Mouse (Mus musculus): ENCODE measurements around the gene Dll1. TPM values are rescaled to one million over a fixed set of nuclear protein-coding genes. Genes with fewer than 3 reads are reported as not detected.
A peak's percentile ranks its signal among the peaks of the same experiment; 100 is the strongest.

The Dll1 gene
- total RNA-seq, 1 experiment, result 13.8 TPM

DNA sequence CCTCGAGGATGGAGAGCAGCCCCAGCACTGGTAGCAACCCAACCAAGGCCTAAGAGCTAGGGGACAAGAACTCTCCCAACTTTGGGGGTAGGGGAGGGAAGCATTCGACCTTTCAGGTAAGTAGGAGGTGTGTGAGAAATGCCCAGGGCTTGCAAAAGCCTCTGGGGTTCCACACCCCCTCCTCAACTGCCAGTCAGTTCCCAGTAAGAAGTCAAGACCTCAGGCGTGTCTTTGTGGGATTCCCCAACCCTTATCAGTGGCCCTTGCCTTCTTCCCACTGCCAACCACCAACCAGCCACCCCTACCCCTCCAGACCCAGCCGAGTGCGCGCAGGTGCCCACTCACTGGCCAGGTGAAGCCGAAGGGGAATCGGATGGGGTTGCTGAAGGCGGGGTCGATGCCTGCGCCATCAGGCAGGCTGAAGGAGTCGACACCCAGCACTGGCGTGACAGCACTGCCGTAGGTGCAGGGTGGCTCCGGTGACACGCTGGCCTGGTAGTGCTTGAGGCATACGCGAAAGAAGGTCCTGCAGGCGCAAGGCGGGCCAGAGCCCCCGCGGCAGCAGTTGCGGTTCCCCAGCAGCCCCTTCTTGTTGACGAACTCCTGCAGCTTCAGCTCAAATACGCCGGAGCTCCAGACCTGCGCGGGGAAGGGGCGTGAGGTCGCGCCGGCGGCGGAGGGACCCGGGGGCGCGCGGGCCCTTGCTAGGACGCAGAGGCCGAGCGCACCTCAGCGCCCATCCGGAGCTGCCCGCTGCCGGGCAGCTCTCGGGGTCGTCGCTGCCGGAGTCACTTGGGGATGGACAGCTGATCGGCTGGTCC is 2.1 kb downstream of the Dll1 start:
- Histone ChIP-seq H3K36me3 (ENCODE audit: control insufficient read depth, insufficient read depth, low read length, poor library complexity, severe bottlenecking) (peaks cover 6% of the 10 kb centered on the region; the same call in 1 of the 2 replicates), H3K27ac (ENCODE audit: insufficient read depth, low read depth, low read length, poor library complexity, severe bottlenecking) (no peak overlapping the region), H3K9ac (ENCODE audit: insufficient read depth, low read depth, low read length, poor library complexity, severe bottlenecking) (peak overlapping the region; percentile 39; the same call in 1 of the 2 replicates), H3K9me3 (ENCODE audit: control insufficient read depth, insufficient read depth, low read depth, low read length) (no peaks in the 10 kb centered on the region), H3K4me3 (ENCODE audit: insufficient read depth in 1 of 2, low read depth in 1 of 2, low read length in 2 of 2, poor library complexity in 1 of 2, severe bottlenecking in 1 of 2) (peak overlapping the region; percentile 69 to 83), H3K4me1 (ENCODE audit: control insufficient read depth in 2 of 2, insufficient read depth in 2 of 2, low read length in 2 of 2, poor library complexity in 1 of 2) (peaks cover 2 to 6% of the 10 kb centered on the region in 2 experiments; a peak in 3 of 4 replicates)
- in situ Hi-C loops (cut with MboI; ENCODE audit: low sequenced_read_pairs in 2 of 2, unreplicated experiment in 2 of 2), result no loop called here
- DNase-seq (ENCODE audit: low read depth, low spot score), result no peak
- no peak for TF ChIP-seq HCFC1 (IDR thresholded peaks at IDR 0.05; ENCODE audit: borderline replicate concordance, insufficient read depth, low read length)
- TF ChIP-seq ZC3H11A (IDR thresholded peaks at IDR 0.05; ENCODE audit: borderline replicate concordance, low read depth, low read length), result no peak
- TF ChIP-seq MAFK (IDR thresholded peaks at IDR 0.05; ENCODE audit: insufficient read depth, low read depth, low read length), result no peak
- no peak for TF ChIP-seq CHD2 (IDR thresholded peaks at IDR 0.05; ENCODE audit: low read depth, low read length)
- no peak for TF ChIP-seq ZNF384 (IDR thresholded peaks at IDR 0.05; ENCODE audit: low read depth, low read length)

GRCm38 (mm10) chr17:15372931-15373652 is 3.6 kb downstream of the Dll1 start:
- peak overlapping the region in 1 of 2 experiments; percentile 9; a peak in 1 of 4 replicates for H3K4me3 ChIP-seq (ENCODE audit: insufficient read depth in 1 of 2, low read depth in 1 of 2, low read length in 2 of 2, poor library complexity in 1 of 2, severe bottlenecking in 1 of 2)
- H3K36me3 ChIP-seq (ENCODE audit: control insufficient read depth, insufficient read depth, low read length, poor library complexity, severe bottlenecking), result peaks cover 6% of the 10 kb centered on the region; the same call in 1 of the 2 replicates
- H3K27ac ChIP-seq (ENCODE audit: insufficient read depth, low read depth, low read length, poor library complexity, severe bottlenecking), result no peak overlapping the region
- no peak for DNase-seq (ENCODE audit: low read depth, low spot score)
- TF ChIP-seq ZNF384 (IDR thresholded peaks at IDR 0.05; ENCODE audit: low read depth, low read length) (no peak), ZC3H11A (IDR thresholded peaks at IDR 0.05; ENCODE audit: borderline replicate concordance, low read depth, low read length) (no peak), HCFC1 (IDR thresholded peaks at IDR 0.05; ENCODE audit: borderline replicate concordance, insufficient read depth, low read length) (no peak), MAFK (IDR thresholded peaks at IDR 0.05; ENCODE audit: insufficient read depth, low read depth, low read length) (no peak), CHD2 (IDR thresholded peaks at IDR 0.05; ENCODE audit: low read depth, low read length) (no peak)
- no peak overlapping the region for H3K9ac ChIP-seq (ENCODE audit: insufficient read depth, low read depth, low read length, poor library complexity, severe bottlenecking)
- H3K4me1 ChIP-seq (ENCODE audit: control insufficient read depth in 2 of 2, insufficient read depth in 2 of 2, low read length in 2 of 2, poor library complexity in 1 of 2), result peaks cover 0 to 4% of the 10 kb centered on the region in 2 experiments; a peak in 3 of 4 replicates
- in situ Hi-C loops (cut with MboI; ENCODE audit: low sequenced_read_pairs in 2 of 2, unreplicated experiment in 2 of 2), result no loop called here
- H3K9me3 ChIP-seq (ENCODE audit: control insufficient read depth, insufficient read depth, low read depth, low read length), result no peaks in the 10 kb centered on the region

DNA sequence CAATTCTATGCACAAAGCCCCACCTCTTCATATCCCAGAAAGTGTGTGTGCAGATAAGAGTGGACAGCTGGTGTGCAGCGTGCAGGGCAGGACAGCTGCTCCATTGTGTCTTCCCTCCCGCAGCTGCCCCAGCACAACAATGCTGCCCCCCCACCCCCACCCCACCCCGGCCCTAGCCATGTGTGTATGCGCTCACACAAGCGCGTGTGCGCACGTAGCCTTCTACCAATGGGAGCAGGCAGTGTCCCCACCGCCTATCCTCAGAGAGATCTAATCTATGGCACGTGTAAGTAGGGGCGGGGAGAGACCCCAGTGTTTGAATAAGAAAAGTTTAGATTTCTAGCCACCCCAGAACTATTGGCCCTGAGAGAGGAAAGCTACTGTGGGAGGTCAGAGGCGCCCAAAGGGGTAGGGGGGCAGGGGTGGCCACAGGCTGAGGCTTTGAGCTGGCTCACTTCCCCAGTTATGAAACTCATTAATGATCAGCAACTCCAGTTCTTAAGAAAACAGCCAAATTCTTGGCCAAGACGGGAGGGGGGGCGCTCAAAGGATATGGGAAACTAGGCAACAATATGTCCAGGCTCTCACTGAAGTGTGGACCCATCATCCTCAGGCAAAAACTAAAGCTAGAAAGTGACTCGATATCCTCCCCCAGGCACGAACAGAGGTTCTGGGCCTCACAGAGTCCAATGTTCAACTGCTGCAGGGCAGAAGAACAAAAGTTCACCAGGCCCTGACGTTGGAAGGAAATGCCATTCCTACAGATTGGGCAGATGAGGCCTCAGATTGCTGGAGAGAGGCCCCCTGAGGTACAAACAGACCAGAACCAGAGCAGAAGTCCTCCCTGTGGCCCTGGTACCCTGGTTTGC is 4.5 kb downstream of the Dll1 start:
- no peaks in the 10 kb centered on the region for H3K9me3 ChIP-seq (ENCODE audit: control insufficient read depth, insufficient read depth, low read depth, low read length)
- peak overlapping the region in 1 of 2 experiments; percentile 9; a peak in 1 of 4 replicates for H3K4me3 ChIP-seq (ENCODE audit: insufficient read depth in 1 of 2, low read depth in 1 of 2, low read length in 2 of 2, poor library complexity in 1 of 2, severe bottlenecking in 1 of 2)
- no peak for DNase-seq (ENCODE audit: low read depth, low spot score)
- H3K4me1 ChIP-seq (ENCODE audit: control insufficient read depth in 2 of 2, insufficient read depth in 2 of 2, low read length in 2 of 2, poor library complexity in 1 of 2), result peaks cover 0 to 4% of the 10 kb centered on the region in 2 experiments; a peak in 2 of 4 replicates
- TF ChIP-seq CHD2 (IDR thresholded peaks at IDR 0.05; ENCODE audit: low read depth, low read length) (no peak), ZC3H11A (IDR thresholded peaks at IDR 0.05; ENCODE audit: borderline replicate concordance, low read depth, low read length) (no peak), ZNF384 (IDR thresholded peaks at IDR 0.05; ENCODE audit: low read depth, low read length) (no peak), HCFC1 (IDR thresholded peaks at IDR 0.05; ENCODE audit: borderline replicate concordance, insufficient read depth, low read length) (no peak), MAFK (IDR thresholded peaks at IDR 0.05; ENCODE audit: insufficient read depth, low read depth, low read length) (no peak)
- H3K27ac ChIP-seq (ENCODE audit: insufficient read depth, low read depth, low read length, poor library complexity, severe bottlenecking), result no peak overlapping the region
- peaks cover 6% of the 10 kb centered on the region; the same call in 1 of the 2 replicates for H3K36me3 ChIP-seq (ENCODE audit: control insufficient read depth, insufficient read depth, low read length, poor library complexity, severe bottlenecking)
- in situ Hi-C loops (cut with MboI; ENCODE audit: low sequenced_read_pairs in 2 of 2, unreplicated experiment in 2 of 2), result no loop called here
- no peak overlapping the region for H3K9ac ChIP-seq (ENCODE audit: insufficient read depth, low read depth, low read length, poor library complexity, severe bottlenecking)

DNA sequence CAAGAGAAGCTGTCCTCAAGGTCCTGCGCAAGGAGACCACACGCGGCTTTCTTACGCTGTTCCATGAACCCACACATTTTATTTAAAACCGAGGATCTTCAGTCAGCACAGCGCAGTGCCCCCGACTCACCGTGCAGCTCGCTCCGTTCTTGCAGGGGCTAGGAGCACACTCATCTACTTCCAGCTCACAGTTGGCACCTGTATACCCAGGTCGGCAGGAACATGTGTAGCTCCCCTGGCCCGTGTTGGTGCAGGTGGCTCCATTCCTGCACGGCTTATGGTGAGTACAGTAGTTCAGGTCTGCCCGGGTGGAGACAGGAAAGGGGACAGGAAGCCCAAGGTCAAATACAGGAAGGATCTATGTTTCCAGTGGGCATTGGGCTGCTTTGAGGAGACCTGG is 6.3 kb downstream of the Dll1 start:
- TF ChIP-seq HCFC1 (IDR thresholded peaks at IDR 0.05; ENCODE audit: borderline replicate concordance, insufficient read depth, low read length) (no peak), ZNF384 (IDR thresholded peaks at IDR 0.05; ENCODE audit: low read depth, low read length) (no peak), CHD2 (IDR thresholded peaks at IDR 0.05; ENCODE audit: low read depth, low read length) (no peak), ZC3H11A (IDR thresholded peaks at IDR 0.05; ENCODE audit: borderline replicate concordance, low read depth, low read length) (no peak), MAFK (IDR thresholded peaks at IDR 0.05; ENCODE audit: insufficient read depth, low read depth, low read length) (no peak)
- no peak overlapping the region for H3K4me3 ChIP-seq (ENCODE audit: insufficient read depth in 1 of 2, low read depth in 1 of 2, low read length in 2 of 2, poor library complexity in 1 of 2, severe bottlenecking in 1 of 2)
- no peak for DNase-seq (ENCODE audit: low read depth, low spot score)
- no peak overlapping the region for H3K27ac ChIP-seq (ENCODE audit: insufficient read depth, low read depth, low read length, poor library complexity, severe bottlenecking)
- no peak overlapping the region for H3K9ac ChIP-seq (ENCODE audit: insufficient read depth, low read depth, low read length, poor library complexity, severe bottlenecking)
- in situ Hi-C loops (cut with MboI; ENCODE audit: low sequenced_read_pairs in 2 of 2, unreplicated experiment in 2 of 2), result no loop called here
- H3K4me1 ChIP-seq (ENCODE audit: control insufficient read depth in 2 of 2, insufficient read depth in 2 of 2, low read length in 2 of 2, poor library complexity in 1 of 2), result peaks cover 0 to 1% of the 10 kb centered on the region in 2 experiments; a peak in 2 of 4 replicates
- peaks cover 6% of the 10 kb centered on the region; the same call in 1 of the 2 replicates for H3K36me3 ChIP-seq (ENCODE audit: control insufficient read depth, insufficient read depth, low read length, poor library complexity, severe bottlenecking)
- no peaks in the 10 kb centered on the region for H3K9me3 ChIP-seq (ENCODE audit: control insufficient read depth, insufficient read depth, low read depth, low read length)

All from ES-E14 (cell line).